Mouse (Mus musculus) ES-E14 (cell line): ENCODE measurements around the gene Olfr320. TPM values are rescaled to one million over a fixed set of nuclear protein-coding genes. Genes with fewer than 3 reads are reported as not detected.
"Not testable (repeated sequence)": the region's sequence is repeated elsewhere in the genome, so short reads cannot be mapped to it uniquely, and the experiment has no call there.

Experiments
- DNase-seq: peaks from one replicate; pipeline ENCODE4 v3.0.0-alpha.2; 2013; ENCODE audit warnings: low read depth, low spot score
- H3K27ac ChIP-seq: 2 replicates; pipeline ENCODE4 v1.5.1; 2012; ENCODE audit warnings: low read depth, mild to moderate bottlenecking, low read length, moderate library complexity, mixed read lengths; ENCODE audit not compliant: poor library complexity, insufficient read depth, severe bottlenecking
- H3K36me3 ChIP-seq: 2 replicates; pipeline ENCODE4 v1.6.1; 2012; ENCODE audit warnings: mild to moderate bottlenecking, low read length, moderate library complexity, mixed read lengths; ENCODE audit not compliant: control insufficient read depth, poor library complexity, insufficient read depth, severe bottlenecking
- H3K4me1 ChIP-seq, 2 experiments: fragments of 150-350 bp in 1 of 2; sonication (generic) in 1 of 2; 2 replicates each; pipeline ENCODE4 v1.6.1; 2012; ENCODE audit warnings: low read length in 2 of 2, mild to moderate bottlenecking in 1 of 2, mixed read lengths in 1 of 2; ENCODE audit not compliant: control insufficient read depth in 2 of 2, insufficient read depth in 2 of 2, poor library complexity in 1 of 2
- H3K4me3 ChIP-seq, 2 experiments: fragments of 150-350 bp in 1 of 2; sonication (generic) in 1 of 2; 2 replicates each; pipeline ENCODE4 v1.5.1; 2012; ENCODE audit warnings: low read length in 2 of 2, low read depth in 1 of 2, mild to moderate bottlenecking in 1 of 2, mixed read lengths in 1 of 2; ENCODE audit not compliant: insufficient read depth in 1 of 2, poor library complexity in 1 of 2, severe bottlenecking in 1 of 2
- H3K9ac ChIP-seq: 2 replicates; pipeline ENCODE4 v1.6.1; 2012; ENCODE audit warnings: low read depth, mild to moderate bottlenecking, low read length, mixed read lengths; ENCODE audit not compliant: poor library complexity, insufficient read depth, severe bottlenecking
- H3K9me3 ChIP-seq: fragments of 150-350 bp; sonication (generic); 2 replicates; pipeline ENCODE4 v1.6.1; 2012; ENCODE audit warnings: low read depth, mild to moderate bottlenecking, low read length; ENCODE audit not compliant: control insufficient read depth, insufficient read depth
- CHD2 ChIP-seq: IDR thresholded peaks from 2 replicates; pipeline ENCODE4 v1.6.1; 2014; ENCODE audit warnings: mild to moderate bottlenecking, low read depth, low read length, inconsistent platforms
- HCFC1 ChIP-seq: IDR thresholded peaks from 2 replicates; pipeline ENCODE4 v1.6.1; 2012; ENCODE audit warnings: low read length, inconsistent platforms, borderline replicate concordance; ENCODE audit not compliant: insufficient read depth
- MAFK ChIP-seq: IDR thresholded peaks from 2 replicates; pipeline ENCODE4 v1.6.1; 2014; ENCODE audit warnings: mild to moderate bottlenecking, low read depth, low read length, inconsistent platforms; ENCODE audit not compliant: insufficient read depth
- ZC3H11A ChIP-seq: IDR thresholded peaks from 2 replicates; pipeline ENCODE4 v1.6.1; 2012; ENCODE audit warnings: low read depth, mild to moderate bottlenecking, inconsistent platforms, low read length, borderline replicate concordance
- ZNF384 ChIP-seq: IDR thresholded peaks from 2 replicates; pipeline ENCODE4 v1.6.1; 2012; ENCODE audit warnings: low read depth, low read length, inconsistent platforms
- in situ Hi-C, 2 experiments: fragments of 600-800 bp; cut with MboI; formaldehyde crosslinking; loops; one replicate each; pipeline ENCODE4 v1.15.1; 2025; ENCODE audit warnings: low sequenced_read_pairs in 2 of 2, inconsistent platforms in 1 of 2; ENCODE audit not compliant: unreplicated experiment in 2 of 2
- total RNA-seq: library from RNA; depleted of rRNA; stranded (reverse); fragments of 300-350 nt; gene quantifications from 2 replicates; pipeline ENCODE4 v1.2.3, GENCODE M21; 2012; rRNA removed

Olfr320 gene
- total RNA-seq, 1 experiment: not detected

- no peaks in the 10 kb centered on the region for H3K36me3 ChIP-seq
- H3K4me3 ChIP-seq: no peak overlapping the region
- TF ChIP-seq HCFC1: no peak
- no peak for TF ChIP-seq MAFK
- no peak for TF ChIP-seq CHD2
- TF ChIP-seq ZNF384: no peak
- no peak for TF ChIP-seq ZC3H11A
- no peak overlapping the region for H3K9ac ChIP-seq
- in situ Hi-C loops: no loop called here
- H3K4me1 ChIP-seq: no peaks in the 10 kb centered on the region
- H3K27ac ChIP-seq: no peak overlapping the region
- no peak for DNase-seq
- no peaks in the 10 kb centered on the region for H3K9me3 ChIP-seq
These were observed 38.8 kb downstream of the Olfr320 start for GRCm38 (mm10) chr11:58719701-58720100.

GRCm38 (mm10) chr11:58723914-58724313 is 43.0 kb downstream of the Olfr320 start, which contains the start of gene Olfr318:
Olfr318 (minus strand) TSS chr11:58724014.
- in situ Hi-C loops: no loop called here
- Histone ChIP-seq H3K27ac (no peak within 1 kb of the TSS), H3K9ac (no peak within 1 kb of the TSS), H3K9me3 (no peaks in the 10 kb centered on the region), H3K4me3 (no peak within 1 kb of the TSS), H3K4me1 (no peaks in the 10 kb centered on the region), H3K36me3 (no peaks in the 10 kb centered on the region)
- TF ChIP-seq ZNF384 (no peak), ZC3H11A (no peak), HCFC1 (no peak), CHD2 (no peak), MAFK (no peak)
- DNase-seq: no peak

GRCm38 (mm10) chr11:58727896-58728650 is 47.2 kb downstream of the Olfr320 start:
- in situ Hi-C loops: not testable (repeated sequence)

GRCm38 (mm10) chr11:58733372-58733771 is 52.5 kb downstream of the Olfr320 start:
- no peaks in the 10 kb centered on the region for H3K36me3 ChIP-seq
- no peak overlapping the region for H3K9ac ChIP-seq
- H3K27ac ChIP-seq: no peak overlapping the region
- in situ Hi-C loops: loop anchor here (10.0 kb wide), 1 partner anchor 69 kb away; no protein-coding TSS in a partner anchor
- H3K4me1 ChIP-seq: no peaks in the 10 kb centered on the region
- TF ChIP-seq CHD2 (no peak), HCFC1 (no peak), MAFK (no peak), ZC3H11A (no peak), ZNF384 (no peak)
- H3K9me3 ChIP-seq: no peaks in the 10 kb centered on the region
- no peak for DNase-seq
- no peak overlapping the region for H3K4me3 ChIP-seq

More at GRCm38 (mm10) chr11:58727896-58728650, 47.2 kb downstream of the Olfr320 start:
- DNase-seq, H3K4me3 ChIP-seq, H3K36me3 ChIP-seq, H3K4me1 ChIP-seq, H3K9me3 ChIP-seq, H3K9ac ChIP-seq, H3K27ac ChIP-seq: not testable (repeated sequence)

Other genes starting within 250 kb of the Olfr320 start
- not detected in 2 replicates for gene Gm12253, start 248.5 kb upstream of the Olfr320 start, total RNA-seq
- not detected in 2 replicates for gene Lypd9, start 228.2 kb upstream of the Olfr320 start, total RNA-seq
- not detected in 2 replicates for gene Olfr30, start 218.8 kb upstream of the Olfr320 start, total RNA-seq
- gene Olfr332, start 188.5 kb upstream of the Olfr320 start, total RNA-seq: not detected in 2 replicates
- not detected in 2 replicates for gene Olfr331, start 178.5 kb upstream of the Olfr320 start, total RNA-seq
- not detected in 2 replicates for gene Olfr330, start 146.3 kb upstream of the Olfr320 start, total RNA-seq
- gene Olfr329-ps, start 134.7 kb upstream of the Olfr320 start, total RNA-seq: 0.26 and 0.27 TPM in 2 replicates
- 0.18 and 0.37 TPM in 2 replicates for gene Olfr328, start 125.5 kb upstream of the Olfr320 start, total RNA-seq
- gene Olfr224, start 110.5 kb upstream of the Olfr320 start, total RNA-seq: not detected in 2 replicates
- gene Olfr325, start 103.4 kb upstream of the Olfr320 start, total RNA-seq: not detected in 2 replicates
- gene Olfr324, start 86.0 kb upstream of the Olfr320 start, total RNA-seq: not detected in 2 replicates
- not detected in 2 replicates for gene 2210407C18Rik, start 65.0 kb upstream of the Olfr320 start, total RNA-seq
- gene Olfr323, start 50.6 kb upstream of the Olfr320 start, total RNA-seq: not detected in 2 replicates
- gene Trim58, start 40.6 kb upstream of the Olfr320 start, total RNA-seq: not detected in 2 replicates
- not detected in 2 replicates for gene Olfr322, start 22.3 kb upstream of the Olfr320 start, total RNA-seq
- not detected in 2 replicates for gene Olfr319, start 18.1 kb downstream of the Olfr320 start, total RNA-seq
- gene Olfr318, start 42.9 kb downstream of the Olfr320 start, total RNA-seq: not detected in 2 replicates
- gene Olfr317, start 58.1 kb downstream of the Olfr320 start, total RNA-seq: not detected in 2 replicates
- gene Olfr316, start 71.6 kb downstream of the Olfr320 start, total RNA-seq: not detected in 2 replicates
- not detected in 2 replicates for gene Olfr315, start 92.1 kb downstream of the Olfr320 start, total RNA-seq
- gene Olfr314, start 101.9 kb downstream of the Olfr320 start, total RNA-seq: not detected in 2 replicates
- 2.3 and 2.7 TPM in 2 replicates for gene Fam183b, start 120.9 kb downstream of the Olfr320 start, total RNA-seq
- gene Olfr313, start 133.9 kb downstream of the Olfr320 start, total RNA-seq: not detected in 2 replicates
- not detected in 2 replicates for gene Olfr312, start 148.1 kb downstream of the Olfr320 start, total RNA-seq
- gene Olfr311, start 158.2 kb downstream of the Olfr320 start, total RNA-seq: not detected in 2 replicates
- 3.7 and 4.7 TPM in 2 replicates for gene Gm12258, start 166.1 kb downstream of the Olfr320 start, total RNA-seq
- 5.3 and 5.7 TPM in 2 replicates for gene 2810021J22Rik, start 186.1 kb downstream of the Olfr320 start, total RNA-seq
- gene Zfp39, start 223.1 kb downstream of the Olfr320 start, total RNA-seq: 3.0 and 3.4 TPM in 2 replicates
- not detected in 2 replicates for gene Btnl10, start 236.8 kb downstream of the Olfr320 start, total RNA-seq